Mouse (Mus musculus) midbrain, embryonic 15.5 days (tissue): ENCODE results near the gene Cry1. TPM values are rescaled to one million over a fixed set of nuclear protein-coding genes. Genes with fewer than 3 reads are reported as not detected.

Experiments used
- ATAC-seq: fragments of 200-750 bp; cut with Nextera tagmentation; replicated peaks from 2 replicates; pipeline ENCODE4 v1.8.0; 2017; ENCODE audit warnings: moderate TSS enrichment
- H3K27ac ChIP-seq: fragments of 300-500 bp; sonication (generic); 2 replicates; pipeline ENCODE4 v1.5.1; 2015; ENCODE audit warnings: mild to moderate bottlenecking, inconsistent platforms
- H3K27me3 ChIP-seq: fragments of 300-500 bp; sonication (generic); replicated peaks from 2 replicates; pipeline ENCODE4 v1.6.1; 2015; ENCODE audit warnings: inconsistent platforms
- H3K36me3 ChIP-seq: fragments of 300-500 bp; sonication (generic); replicated peaks from 2 replicates; pipeline ENCODE4 v1.6.1; 2015; ENCODE audit warnings: inconsistent platforms
- H3K4me1 ChIP-seq: fragments of 300-500 bp; sonication (generic); 2 replicates; pipeline ENCODE4 v1.6.1; 2015; ENCODE audit warnings: inconsistent platforms
- H3K4me2 ChIP-seq: fragments of 300-500 bp; sonication (generic); 2 replicates; pipeline ENCODE4 v1.6.1; 2015; ENCODE audit warnings: inconsistent platforms, mild to moderate bottlenecking, moderate library complexity
- H3K4me3 ChIP-seq: fragments of 300-500 bp; sonication (generic); 2 replicates; pipeline ENCODE4 v1.5.1; 2015; ENCODE audit warnings: mild to moderate bottlenecking, inconsistent platforms
- H3K9ac ChIP-seq: fragments of 300-500 bp; sonication (generic); 2 replicates; pipeline ENCODE4 v1.6.1; 2015; ENCODE audit warnings: mild to moderate bottlenecking, inconsistent platforms
- H3K9me3 ChIP-seq: fragments of 300-500 bp; sonication (generic); 2 replicates; pipeline ENCODE4 v1.6.1; 2016; ENCODE audit warnings: inconsistent platforms
- WGBS: fragments of 180-500 bp; shearing (Covaris S2); methylation state at CpG from one replicate; pipeline ENCODE4 v1.1.7; 2015; ENCODE audit warnings: mixed read lengths; 5-methylcytosine and 5-hydroxymethylcytosine counted together
- polyA plus RNA-seq: library from polyadenylated mRNA; unstranded; fragments of >200 nt; fragmentation: Nextera tagmentation; extraction: Ambion mirVana; gene quantifications from 2 replicates; pipeline ENCODE4 v1.2.1, GENCODE M21; 2015

The Cry1 gene
- polyA plus RNA-seq, 1 experiment from 2014 or later, result 41.2 TPM

DNA sequence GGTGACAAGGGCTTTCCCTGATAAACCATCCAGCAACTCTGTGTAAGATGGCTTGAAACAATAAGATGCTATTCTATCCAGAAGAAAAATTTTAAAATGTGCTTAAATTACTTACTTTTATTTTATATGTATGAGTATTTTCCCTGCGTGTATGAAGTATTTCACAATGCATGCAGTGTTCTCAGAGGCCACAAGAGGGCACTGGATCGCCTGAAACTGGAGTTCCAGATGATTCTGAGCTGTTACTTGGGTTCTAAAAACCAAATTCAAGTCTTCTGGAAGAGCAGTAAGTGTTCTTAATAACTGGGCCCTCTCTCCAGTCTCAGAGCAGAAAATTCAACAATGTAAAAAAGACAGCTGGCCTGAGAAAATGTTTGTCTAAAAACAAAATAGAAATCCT lies 30.7 kb downstream of the Cry1 start:
- H3K27ac ChIP-seq, result no peak overlapping the region
- H3K4me2 ChIP-seq, result no peak overlapping the region
- H3K36me3 ChIP-seq, result no peaks in the 10 kb centered on the region
- H3K4me3 ChIP-seq, result no peak overlapping the region
- H3K9ac ChIP-seq, result no peak overlapping the region
- WGBS, result 10% methylated on average over 2 of the region's 2 CpGs
- H3K4me1 ChIP-seq, result no peaks in the 10 kb centered on the region
- no peak for ATAC-seq
- no peaks in the 10 kb centered on the region for H3K9me3 ChIP-seq
- H3K27me3 ChIP-seq, result no peaks in the 10 kb centered on the region

DNA sequence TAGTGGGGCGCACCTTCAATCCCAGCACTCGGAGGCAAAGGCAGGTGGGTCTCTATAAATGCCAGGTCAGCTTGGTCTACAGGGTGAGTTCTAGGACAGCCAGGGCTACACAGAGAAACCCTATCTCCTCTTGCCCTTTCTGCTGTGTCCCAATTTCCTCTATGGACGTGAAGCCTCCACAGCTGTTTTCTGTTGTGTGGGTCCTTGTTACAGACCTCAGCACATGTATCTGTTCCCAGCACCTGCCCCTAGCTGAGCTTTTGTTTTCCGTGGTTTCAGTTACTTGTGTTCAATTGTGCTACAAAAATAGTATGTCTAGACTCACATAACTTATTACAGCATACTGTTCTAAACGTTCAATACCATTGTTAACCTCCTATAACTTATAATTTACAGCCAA lies 35.6 kb downstream of the Cry1 start:
- Histone ChIP-seq H3K4me1 (no peaks in the 10 kb centered on the region), H3K4me3 (no peak overlapping the region), H3K27me3 (no peaks in the 10 kb centered on the region), H3K9ac (no peak overlapping the region), H3K4me2 (no peak overlapping the region), H3K36me3 (peaks cover 5% of the 10 kb centered on the region; the same call in 1 of the 2 replicates), H3K9me3 (no peaks in the 10 kb centered on the region), H3K27ac (no peak overlapping the region)
- no peak for ATAC-seq
- 89% methylated on average over 5 of the region's 5 CpGs for WGBS

DNA sequence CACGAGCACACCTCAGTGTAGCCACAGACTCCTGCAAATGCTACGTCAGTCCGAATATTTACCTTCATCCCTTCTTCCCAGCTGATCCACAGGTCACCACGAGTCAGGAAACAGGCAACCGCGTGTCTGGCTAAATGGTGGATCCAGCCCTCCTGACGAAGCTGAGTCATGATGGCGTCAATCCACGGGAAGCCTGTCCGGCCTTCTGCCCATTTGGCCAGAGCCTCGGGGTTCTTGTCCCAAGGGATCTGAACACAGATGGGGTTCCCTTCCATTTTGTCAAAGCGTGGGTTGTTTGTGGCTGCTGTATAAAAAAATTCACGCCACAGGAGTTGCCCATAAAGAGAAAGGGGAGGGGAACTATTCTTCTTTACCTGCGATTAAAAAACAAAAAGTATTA lies 38.6 kb downstream of the Cry1 start:
- ATAC-seq, result no peak
- H3K9me3 ChIP-seq, result no peaks in the 10 kb centered on the region
- no peak overlapping the region for H3K27ac ChIP-seq
- no peak overlapping the region for H3K9ac ChIP-seq
- no peaks in the 10 kb centered on the region for H3K27me3 ChIP-seq
- peaks cover 9% of the 10 kb centered on the region; the same call in 1 of the 2 replicates for H3K36me3 ChIP-seq
- no peak overlapping the region for H3K4me2 ChIP-seq
- H3K4me1 ChIP-seq, result no peaks in the 10 kb centered on the region
- no peak overlapping the region for H3K4me3 ChIP-seq
- WGBS, result 89% methylated on average over 14 of the region's 14 CpGs

DNA sequence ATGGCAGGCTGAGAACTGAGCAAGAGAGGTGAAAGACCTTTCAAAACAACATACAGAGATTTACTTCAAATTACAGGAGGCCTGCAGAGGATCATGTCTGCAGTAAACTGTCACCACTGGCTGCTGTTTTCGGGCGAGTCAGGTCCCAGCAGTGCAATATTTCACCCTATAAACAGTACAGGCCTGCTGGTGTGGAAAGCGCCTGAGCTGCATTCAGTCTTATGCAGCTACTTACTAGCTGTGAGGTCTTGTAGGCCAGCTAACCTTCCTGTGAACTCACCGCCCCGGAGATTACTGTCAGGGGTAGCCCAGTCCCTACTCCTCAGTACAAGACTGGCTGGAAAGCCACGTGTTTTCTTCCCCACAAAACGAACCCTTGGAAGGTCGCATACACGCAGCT lies 43.4 kb downstream of the Cry1 start:
- Histone ChIP-seq H3K4me3 (no peak overlapping the region), H3K4me1 (no peaks in the 10 kb centered on the region), H3K36me3 (peaks cover 4% of the 10 kb centered on the region; the same call in 1 of the 2 replicates), H3K4me2 (no peak overlapping the region), H3K27ac (no peak overlapping the region), H3K9ac (no peak overlapping the region), H3K9me3 (no peaks in the 10 kb centered on the region), H3K27me3 (no peaks in the 10 kb centered on the region)
- ATAC-seq, result no peak
- 88% methylated on average over 9 of the region's 9 CpGs for WGBS

DNA sequence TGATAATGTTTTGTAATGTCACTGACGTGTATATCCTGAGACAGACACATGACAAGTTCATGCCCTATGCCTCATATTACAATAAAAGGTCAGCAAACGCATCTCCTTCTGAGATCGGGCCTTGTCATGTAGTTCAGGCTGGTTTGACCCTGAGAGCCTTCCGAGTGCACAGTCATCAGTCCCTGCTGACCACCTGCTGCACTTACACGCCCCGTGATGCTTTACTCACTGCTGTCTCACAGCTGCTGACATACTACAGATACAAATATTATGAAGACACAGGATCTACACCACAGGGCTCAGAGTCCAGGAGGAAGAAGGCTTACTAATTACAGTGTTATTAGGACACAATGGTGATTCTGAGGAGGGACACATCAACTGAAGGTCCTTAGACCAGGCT lies 48.3 kb downstream of the Cry1 start:
- Histone ChIP-seq H3K36me3 (no peaks in the 10 kb centered on the region; the same call in 1 of the 2 replicates), H3K27me3 (no peaks in the 10 kb centered on the region), H3K4me3 (no peak overlapping the region), H3K9ac (no peak overlapping the region), H3K4me2 (no peak overlapping the region), H3K9me3 (no peaks in the 10 kb centered on the region), H3K27ac (no peak overlapping the region), H3K4me1 (no peaks in the 10 kb centered on the region)
- no peak for ATAC-seq
- 92% methylated on average over 6 of the region's 6 CpGs for WGBS

DNA sequence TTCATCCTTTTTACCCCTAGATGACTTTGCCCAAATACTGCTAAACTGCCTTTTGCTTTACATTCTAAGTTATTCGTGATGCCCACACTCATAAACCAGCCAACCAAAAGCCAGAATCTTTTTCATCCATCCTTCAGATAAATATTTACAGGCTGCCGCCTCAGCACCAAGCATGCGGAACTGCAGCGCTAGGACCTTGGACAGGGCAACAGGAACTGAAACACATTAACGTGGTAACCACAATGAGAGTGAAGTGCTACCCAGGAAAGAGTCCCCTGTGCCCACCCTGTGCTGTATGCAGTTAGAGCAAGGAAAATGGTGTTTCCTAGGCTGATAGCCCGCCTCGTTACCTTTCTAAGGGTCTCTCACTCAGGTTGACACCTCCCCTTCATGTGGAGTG lies 56.4 kb downstream of the Cry1 start:
- H3K27ac ChIP-seq, result peak overlapping the region; percentile 52
- H3K4me1 ChIP-seq, result peaks cover 21% of the 10 kb centered on the region
- peak; percentile 24 for ATAC-seq
- 0 out of 2 replicates have a peak overlapping the region, but pooled peaks have one; percentile 16 for H3K9ac ChIP-seq
- no peaks in the 10 kb centered on the region for H3K9me3 ChIP-seq
- peaks cover 3% of the 10 kb centered on the region; the same call in 1 of the 2 replicates for H3K36me3 ChIP-seq
- H3K27me3 ChIP-seq, result no peaks in the 10 kb centered on the region
- H3K4me2 ChIP-seq, result peak overlapping the region; percentile 55
- peak overlapping the region; percentile 64 for H3K4me3 ChIP-seq
- 25% methylated on average over 7 of the region's 7 CpGs for WGBS

DNA sequence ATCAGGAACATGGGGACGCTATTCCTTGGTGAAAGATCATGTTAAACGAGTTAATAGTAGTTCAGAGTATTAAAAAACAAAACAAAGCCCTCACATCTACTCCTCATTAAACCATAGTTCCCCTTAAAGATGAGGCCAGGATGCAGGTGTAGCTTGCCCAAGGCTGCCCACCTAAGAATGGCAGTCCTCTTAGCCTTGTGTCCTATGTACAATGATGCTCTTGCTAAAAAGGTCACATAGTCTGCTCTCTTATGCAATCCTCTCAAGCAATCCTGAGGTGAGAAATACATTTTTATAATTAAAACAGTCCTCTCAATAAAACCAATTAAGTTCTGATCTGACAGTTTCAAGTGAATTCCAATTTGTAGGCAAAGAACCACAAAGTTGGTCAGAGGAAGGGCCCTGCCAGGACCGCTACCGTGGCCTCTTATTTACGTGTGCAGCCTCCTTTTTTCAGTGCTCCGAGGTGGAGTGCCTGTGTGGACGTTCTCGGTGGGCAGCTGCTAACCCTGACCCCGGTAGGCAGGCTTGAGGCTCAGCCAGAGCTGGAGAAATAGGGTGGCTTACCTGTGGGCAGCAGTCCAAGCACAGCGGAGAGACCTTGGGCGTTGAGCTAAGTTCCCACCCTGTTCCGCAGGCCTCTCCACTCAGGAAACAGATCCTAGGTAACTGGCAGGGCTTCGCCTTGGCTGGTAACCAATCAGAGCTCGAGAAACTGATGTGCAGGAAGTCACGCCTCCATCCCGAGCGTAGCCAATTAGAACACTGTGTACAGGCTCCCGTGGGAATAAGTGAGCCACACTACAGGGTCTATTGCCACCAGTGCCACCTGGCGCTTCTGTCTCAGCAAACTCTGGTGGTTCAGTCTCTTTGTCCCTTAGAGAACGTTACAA lies 57.2 kb downstream of the Cry1 start, which contains the start of gene Mterf2:
TSS of gene Mterf2 (minus strand) at position 633 of the 893 bp plus-strand sequence.
- no peaks in the 10 kb centered on the region for H3K9me3 ChIP-seq
- H3K4me1 ChIP-seq, result peaks cover 21% of the 10 kb centered on the region
- peak within 1 kb of the TSS; percentile 73 for H3K9ac ChIP-seq
- peak within 1 kb of the TSS; percentile 64 for H3K4me3 ChIP-seq
- WGBS, result 6% methylated on average over 20 of the region's 20 CpGs
- H3K4me2 ChIP-seq, result peak within 1 kb of the TSS; percentile 55
- peak; percentile 100 for ATAC-seq
- H3K27ac ChIP-seq, result peak within 1 kb of the TSS; percentile 69
- H3K36me3 ChIP-seq, result peaks cover 3% of the 10 kb centered on the region; the same call in 1 of the 2 replicates
- no peaks in the 10 kb centered on the region for H3K27me3 ChIP-seq

DNA sequence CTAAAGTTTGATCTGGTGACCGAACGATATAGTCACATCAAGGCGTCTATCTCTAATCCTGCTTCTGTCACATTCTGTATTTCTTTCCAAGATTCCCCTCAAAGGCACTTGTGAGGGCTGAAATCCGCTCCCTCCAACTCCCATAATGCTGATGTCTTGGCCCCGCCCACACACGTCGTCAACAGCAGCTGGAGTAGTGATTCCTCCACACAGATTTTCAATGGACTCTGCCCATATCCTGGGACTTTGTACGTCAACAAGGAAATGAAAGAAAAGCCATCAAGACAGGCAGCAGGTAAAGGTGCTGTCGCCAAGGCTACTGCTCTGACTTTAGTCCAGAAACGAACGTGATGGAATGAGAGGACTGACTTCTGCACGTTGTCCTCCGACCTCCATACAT lies 59.7 kb downstream of the Cry1 start:
- no peak for ATAC-seq
- H3K27ac ChIP-seq, result no peak overlapping the region
- no peak overlapping the region for H3K4me2 ChIP-seq
- H3K4me1 ChIP-seq, result peaks cover 21% of the 10 kb centered on the region
- peaks cover 8% of the 10 kb centered on the region; the same call in 1 of the 2 replicates for H3K36me3 ChIP-seq
- WGBS, result 88% methylated on average over 13 of the region's 13 CpGs
- no peak overlapping the region for H3K4me3 ChIP-seq
- H3K9ac ChIP-seq, result no peak overlapping the region
- H3K9me3 ChIP-seq, result no peaks in the 10 kb centered on the region
- H3K27me3 ChIP-seq, result no peaks in the 10 kb centered on the region

DNA sequence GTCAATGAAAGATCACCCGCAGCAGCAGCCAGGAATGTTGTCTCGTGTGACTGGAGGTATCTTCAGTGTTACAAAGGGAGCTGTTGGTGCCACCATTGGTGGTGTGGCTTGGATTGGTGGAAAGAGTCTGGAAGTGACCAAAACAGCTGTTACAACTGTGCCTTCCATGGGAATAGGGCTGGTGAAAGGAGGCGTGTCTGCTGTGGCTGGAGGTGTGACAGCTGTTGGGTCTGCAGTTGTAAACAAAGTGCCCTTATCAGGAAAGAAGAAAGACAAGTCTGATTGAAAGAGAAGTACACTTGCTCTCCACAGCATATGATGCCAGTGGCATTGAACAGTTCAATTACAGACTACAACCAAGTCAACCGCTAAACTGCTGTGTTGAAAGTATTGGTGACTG lies 70.5 kb downstream of the Cry1 start:
- Histone ChIP-seq H3K4me2 (no peak overlapping the region), H3K4me1 (no peaks in the 10 kb centered on the region), H3K27ac (no peak overlapping the region), H3K36me3 (0 out of 2 replicates have a peak, but pooled peaks cover 7% of the 10 kb centered on the region), H3K9me3 (no peaks in the 10 kb centered on the region), H3K9ac (no peak overlapping the region), H3K4me3 (no peak overlapping the region), H3K27me3 (no peaks in the 10 kb centered on the region)
- 90% methylated on average over 4 of the region's 4 CpGs for WGBS
- no peak for ATAC-seq

DNA sequence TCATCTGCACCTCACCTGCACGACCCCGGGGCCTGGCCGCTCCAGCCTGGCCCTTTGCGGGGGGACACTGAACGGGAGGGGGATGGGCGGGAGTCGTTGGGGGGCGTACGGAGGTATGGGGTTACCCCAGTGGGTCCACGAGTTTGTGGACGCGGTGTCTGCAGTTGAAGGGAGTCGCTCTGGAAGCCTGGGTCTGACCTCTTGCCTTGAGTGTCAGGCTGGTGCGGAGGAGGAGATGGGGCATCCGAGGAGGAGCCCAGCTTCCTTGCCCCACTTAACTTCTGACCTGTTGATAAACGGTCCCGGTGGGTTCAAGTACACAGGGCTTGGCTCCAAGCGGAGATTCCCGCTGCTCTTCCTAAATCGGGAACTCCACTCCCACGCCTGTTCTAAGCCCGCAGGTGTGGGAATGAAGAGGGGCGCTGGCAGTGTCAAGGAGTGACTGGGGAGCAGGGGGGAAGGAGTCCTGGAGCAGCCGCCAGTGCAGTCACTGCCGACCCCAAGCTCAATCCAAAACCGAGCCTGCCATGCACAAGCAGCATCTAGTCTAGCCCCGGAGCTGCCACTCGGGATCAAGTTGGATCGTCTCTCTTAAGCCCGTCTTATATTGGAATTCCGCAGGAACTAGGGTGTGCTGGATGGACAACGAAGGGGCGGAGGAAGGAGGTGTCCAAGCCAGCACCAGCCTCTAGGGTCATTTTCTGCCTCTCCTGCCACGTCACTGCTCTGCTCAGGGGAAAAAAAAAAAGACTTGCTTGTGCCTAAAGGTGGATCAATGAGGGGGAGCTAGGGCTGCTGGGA lies 81.6 kb downstream of the Cry1 start:
- WGBS, result under 1% methylated on average over 34 of the region's 34 CpGs
- H3K4me2 ChIP-seq, result peak overlapping the region; percentile 96
- ATAC-seq, result no peak; the same call in none of the 2 replicates

DNA sequence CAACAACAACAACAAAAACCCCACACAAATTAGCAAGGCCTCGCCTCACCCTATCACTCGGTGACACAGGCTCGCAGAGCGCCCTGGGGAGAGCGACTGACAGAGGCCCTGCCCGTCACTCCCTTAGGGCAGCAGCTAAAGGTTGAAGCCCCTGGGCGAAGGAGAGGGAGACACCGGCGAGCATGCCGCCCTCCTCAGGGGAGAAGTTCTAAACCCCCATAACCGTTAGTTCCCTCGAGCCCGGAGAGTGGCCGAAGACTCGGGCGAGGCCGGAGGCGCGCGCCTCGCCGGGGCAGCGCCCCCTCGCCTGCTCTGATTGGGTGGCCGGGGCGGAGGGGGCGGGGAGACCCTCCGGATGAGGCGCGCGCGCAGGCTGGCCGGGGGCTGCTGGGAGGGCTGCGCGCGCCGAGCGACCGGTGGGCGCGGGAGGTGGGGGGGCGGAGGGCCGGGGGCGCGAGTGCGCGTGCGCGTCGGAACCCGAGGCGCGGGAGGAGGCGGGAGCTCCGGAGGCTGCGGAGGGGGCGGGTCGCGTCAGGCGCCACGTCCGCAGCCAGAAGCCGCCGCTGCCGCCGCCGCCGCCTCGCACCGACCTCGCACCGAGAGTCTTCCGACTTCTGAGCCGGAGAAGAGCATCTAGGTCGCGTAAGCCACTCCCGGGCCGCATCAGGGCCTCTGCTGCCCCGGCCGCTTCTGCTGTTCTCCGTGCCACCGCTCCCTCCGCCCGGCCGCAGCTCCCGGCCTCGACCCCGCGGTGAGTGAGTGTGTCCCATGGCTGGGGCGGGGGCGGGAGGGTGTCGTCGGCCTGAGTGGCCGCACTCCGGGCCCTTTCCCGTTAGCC lies 82.4 kb downstream of the Cry1 start, which contains the start of the genes Fhl4 and Tmem263:
TSS of gene Fhl4 (minus strand) at position 249 of the 838 bp plus-strand sequence.
TSS of gene Tmem263 (plus strand) at position 381 of the 838 bp plus-strand sequence.
- Histone ChIP-seq H3K27ac (peak within 1 kb of the TSS; percentile 82), H3K36me3 (no peaks in the 10 kb centered on the region), H3K4me1 (peaks cover 21% of the 10 kb centered on the region), H3K27me3 (no peaks in the 10 kb centered on the region), H3K9ac (peak within 1 kb of the TSS; percentile 85), H3K4me3 (peak within 1 kb of the TSS; percentile 69), H3K9me3 (no peaks in the 10 kb centered on the region), H3K4me2 (peak within 1 kb of the TSS; percentile 96)
- WGBS, result under 1% methylated on average over 71 of the region's 96 CpGs
- ATAC-seq, result peak; percentile 96

More for the DNA sequence above, 81.6 kb downstream of the Cry1 start:
- Histone ChIP-seq H3K9me3 (no peaks in the 10 kb centered on the region), H3K27me3 (no peaks in the 10 kb centered on the region), H3K4me3 (peak overlapping the region; percentile 69), H3K36me3 (no peaks in the 10 kb centered on the region), H3K27ac (peak overlapping the region; percentile 82), H3K4me1 (peaks cover 21% of the 10 kb centered on the region), H3K9ac (peak overlapping the region; percentile 85)
